Mouse (Mus musculus) MEL (cell line): Measurements from ENCODE around the gene Nmrk1. TPM values are rescaled to one million over a fixed set of nuclear protein-coding genes. Genes with fewer than 3 reads are reported as not detected.

Experiments
- DNase-seq: peaks from one replicate; pipeline ENCODE4 v3.0.0; 2011; ENCODE audit warnings: low read depth, low spot score
- H3K27ac ChIP-seq: 2 replicates; pipeline ENCODE4 v1.5.1; 2012; ENCODE audit warnings: low read depth, mild to moderate bottlenecking, control low read depth, low read length, moderate library complexity; ENCODE audit not compliant: control insufficient read depth
- H3K27me3 ChIP-seq, 2 experiments: fragments of 150-350 bp in 1 of 2; sonication (generic) in 1 of 2; 2 replicates each; pipeline ENCODE4 v1.6.1; 2012; ENCODE audit warnings: low read length in 2 of 2, mild to moderate bottlenecking in 2 of 2, improper control_type of control experiment in 1 of 2, moderate library complexity in 1 of 2; ENCODE audit not compliant: insufficient read depth in 2 of 2, control insufficient read depth in 1 of 2
- H3K36me3 ChIP-seq, 2 experiments: 2 replicates each; pipeline ENCODE4 v1.6.1; 2012 to 2014; ENCODE audit warnings: low read length in 2 of 2, improper control_type of control experiment in 1 of 2, inconsistent platforms in 1 of 2, mild to moderate bottlenecking in 1 of 2; ENCODE audit not compliant: insufficient read depth in 2 of 2, control insufficient read depth in 1 of 2
- H3K4me1 ChIP-seq, 2 experiments: fragments of 150-350 bp in 1 of 2; sonication (generic) in 1 of 2; 2 replicates each; pipeline ENCODE4 v1.6.1; 2012; ENCODE audit warnings: low read length in 2 of 2, improper control_type of control experiment in 1 of 2, mild to moderate bottlenecking in 1 of 2; ENCODE audit not compliant: insufficient read depth in 2 of 2, control insufficient read depth in 1 of 2
- H3K4me3 ChIP-seq, 2 experiments: fragments of 150-350 bp in 1 of 2; sonication (generic) in 1 of 2; 2 replicates each; pipeline ENCODE4 v1.5.1; 2012; ENCODE audit warnings: low read depth in 2 of 2, low read length in 2 of 2, mild to moderate bottlenecking in 2 of 2, moderate library complexity in 2 of 2, control low read depth in 1 of 2, improper control_type of control experiment in 1 of 2; ENCODE audit not compliant: control insufficient read depth in 1 of 2, insufficient read depth in 1 of 2
- H3K79me2 ChIP-seq: 2 replicates; pipeline ENCODE4 v1.6.1; 2012; ENCODE audit warnings: mild to moderate bottlenecking, low read length, moderate library complexity; ENCODE audit not compliant: control insufficient read depth, poor library complexity, insufficient read depth
- H3K9ac ChIP-seq: 2 replicates; pipeline ENCODE4 v1.6.1; 2012; ENCODE audit warnings: low read depth, mild to moderate bottlenecking, control low read depth, low read length, moderate library complexity; ENCODE audit not compliant: control insufficient read depth, poor library complexity, severe bottlenecking
- H3K9me3 ChIP-seq: fragments of 150-350 bp; sonication (generic); replicated peaks from 2 replicates; pipeline ENCODE4 v1.6.1; 2012; ENCODE audit warnings: mild to moderate bottlenecking, low read length, improper control_type of control experiment, moderate library complexity; ENCODE audit not compliant: insufficient read depth
- BHLHE40 ChIP-seq: IDR thresholded peaks from 2 replicates; pipeline ENCODE4 v1.6.1; 2012; ENCODE audit warnings: low read depth, mild to moderate bottlenecking, inconsistent platforms, low read length, improper control_type of control experiment, borderline replicate concordance
- CHD1 ChIP-seq: IDR thresholded peaks from 2 replicates; pipeline ENCODE4 v1.6.1; 2012; ENCODE audit warnings: low read depth, mild to moderate bottlenecking, inconsistent platforms, low read length, improper control_type of control experiment
- GABPA ChIP-seq: IDR thresholded peaks from 2 replicates; pipeline ENCODE4 v1.6.1; 2012; ENCODE audit warnings: low read depth, mild to moderate bottlenecking, inconsistent platforms, low read length, improper control_type of control experiment, moderate library complexity
- GATA1 ChIP-seq: IDR thresholded peaks from 2 replicates; pipeline ENCODE4 v1.6.1; 2011; ENCODE audit warnings: low read depth, low read length, improper control_type of control experiment
- HCFC1 ChIP-seq: IDR thresholded peaks from 2 replicates; pipeline ENCODE4 v1.6.1; 2012; ENCODE audit warnings: low read depth, mild to moderate bottlenecking, inconsistent platforms, low read length, improper control_type of control experiment, moderate library complexity
- KAT2A ChIP-seq: conservative IDR thresholded peaks from 2 replicates; pipeline ENCODE4 v1.6.1; 2012; ENCODE audit warnings: low read depth, low read length, improper control_type of control experiment, inconsistent platforms
- MAFK ChIP-seq: IDR thresholded peaks from 2 replicates; pipeline ENCODE4 v1.6.1; 2011; ENCODE audit warnings: low read depth, mild to moderate bottlenecking, low read length, improper control_type of control experiment, borderline replicate concordance
- NELFE ChIP-seq: IDR thresholded peaks from 2 replicates; pipeline ENCODE4 v1.6.1; 2011; ENCODE audit warnings: low read depth, low read length, improper control_type of control experiment
- POLR2AphosphoS5 ChIP-seq: IDR thresholded peaks from 2 replicates; pipeline ENCODE4 v1.6.1; 2012; ENCODE audit warnings: low read depth, borderline replicate concordance, mild to moderate bottlenecking, inconsistent platforms, low read length, moderate library complexity, mixed read lengths
- SIN3A ChIP-seq: IDR thresholded peaks from 2 replicates; pipeline ENCODE4 v1.6.1; 2012; ENCODE audit warnings: low read length, improper control_type of control experiment, inconsistent platforms
- TBP ChIP-seq: IDR thresholded peaks from 2 replicates; pipeline ENCODE4 v1.8.0; 2011; ENCODE audit warnings: low read depth, low read length, improper control_type of control experiment
- UBTF ChIP-seq: IDR thresholded peaks from 2 replicates; pipeline ENCODE4 v1.6.1; 2012; ENCODE audit warnings: low read depth, mild to moderate bottlenecking, inconsistent platforms, low read length, improper control_type of control experiment, moderate library complexity, borderline replicate concordance; ENCODE audit not compliant: insufficient read depth
- USF1 ChIP-seq: IDR thresholded peaks from 2 replicates; pipeline ENCODE4 v1.6.1; 2014; ENCODE audit warnings: low read depth, mild to moderate bottlenecking, inconsistent platforms, low read length, improper control_type of control experiment, moderate library complexity
- ZC3H11A ChIP-seq: IDR thresholded peaks from 2 replicates; pipeline ENCODE4 v1.6.1; 2012; ENCODE audit warnings: low read depth, mild to moderate bottlenecking, inconsistent platforms, low read length, improper control_type of control experiment
- polyA plus RNA-seq, 2 experiments: library from polyadenylated mRNA; stranded (reverse) in 1 of 2; unstranded in 1 of 2; fragments of >175 nt in 1 of 2; fragments of >200 nt in 1 of 2; gene quantifications; 2 replicates each; pipeline versions ENCODE4 v1.2.1 to v1.2.4; 2012; ENCODE audit warnings: low replicate concordance in 2 of 2, low read depth in 1 of 2; ENCODE audit not compliant: insufficient read length in 2 of 2, insufficient read depth in 1 of 2, missing spikeins in 1 of 2
- total RNA-seq: library from RNA; depleted of rRNA; stranded (reverse); fragments of 300-350 nt; gene quantifications from 2 replicates; pipeline ENCODE4 v1.2.3, GENCODE M21; 2012

Nmrk1 gene
- total and polyA plus RNA-seq, 3 experiments: 18.5 to 22.5 TPM; not detected in 1

DNA sequence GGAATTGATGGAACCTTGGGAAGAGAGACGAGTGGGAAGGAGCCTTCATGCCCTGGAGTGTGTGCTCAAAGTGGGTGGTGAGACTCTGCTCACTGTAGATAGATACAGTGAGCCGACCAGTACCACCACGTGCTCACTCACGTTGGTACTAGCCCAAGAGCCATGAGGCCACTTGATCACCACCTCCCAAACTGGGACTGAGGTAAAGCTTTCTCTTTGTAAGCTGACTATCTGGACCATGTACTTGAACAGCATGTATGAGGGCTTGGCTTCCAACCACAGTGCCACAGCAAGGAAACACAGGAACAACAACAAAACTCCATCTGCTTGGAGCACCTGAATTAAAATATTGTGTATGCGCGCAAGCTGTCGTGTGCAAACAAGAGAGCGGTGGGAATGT lies 42.5 kb upstream of the Nmrk1 start:
- Histone ChIP-seq H3K27ac (no peak overlapping the region), H3K4me3 (no peak overlapping the region), H3K9me3 (no peaks in the 10 kb centered on the region), H3K9ac (no peak overlapping the region), H3K4me1 (no peaks in the 10 kb centered on the region), H3K27me3 (no peaks in the 10 kb centered on the region), H3K79me2 (no peaks in the 10 kb centered on the region), H3K36me3 (peaks cover 0 to 5% of the 10 kb centered on the region in 2 experiments; a peak in 2 of 4 replicates)
- no peak for DNase-seq
- TF ChIP-seq KAT2A (no peak), CHD1 (no peak), NELFE (no peak), MAFK (no peak), BHLHE40 (no peak), GATA1 (no peak), POLR2AphosphoS5 (no peak), USF1 (no peak)

DNA sequence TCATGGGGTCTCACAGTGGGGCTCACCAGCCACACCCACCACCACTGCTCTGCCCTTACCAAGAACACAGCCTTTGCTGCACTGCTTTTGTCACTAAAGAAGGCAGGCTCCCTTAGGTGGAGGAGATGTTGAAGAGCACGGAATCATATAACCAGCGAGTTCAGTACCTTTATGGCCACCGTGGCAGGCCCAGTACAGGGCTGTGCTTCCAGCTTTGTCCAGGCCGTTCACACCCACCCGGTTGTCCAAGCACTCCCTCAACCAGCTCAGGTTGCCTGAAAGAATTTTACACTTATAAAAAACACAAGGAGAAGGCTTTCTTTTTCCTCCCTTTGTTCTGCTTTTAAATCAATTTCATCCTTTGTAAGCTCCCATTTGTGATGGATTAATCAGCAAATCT lies 41.5 kb upstream of the Nmrk1 start:
- H3K27ac ChIP-seq: no peak overlapping the region
- H3K79me2 ChIP-seq: no peaks in the 10 kb centered on the region
- peaks cover 2 to 5% of the 10 kb centered on the region in 2 experiments; a peak in 2 of 4 replicates for H3K36me3 ChIP-seq
- no peak overlapping the region for H3K4me3 ChIP-seq
- H3K9me3 ChIP-seq: no peaks in the 10 kb centered on the region
- H3K9ac ChIP-seq: no peak overlapping the region
- H3K4me1 ChIP-seq: peaks cover 0 to 1% of the 10 kb centered on the region in 2 experiments; a peak in 1 of 4 replicates
- no peak for DNase-seq
- TF ChIP-seq POLR2AphosphoS5 (no peak), GABPA (no peak)
- H3K27me3 ChIP-seq: no peaks in the 10 kb centered on the region

DNA sequence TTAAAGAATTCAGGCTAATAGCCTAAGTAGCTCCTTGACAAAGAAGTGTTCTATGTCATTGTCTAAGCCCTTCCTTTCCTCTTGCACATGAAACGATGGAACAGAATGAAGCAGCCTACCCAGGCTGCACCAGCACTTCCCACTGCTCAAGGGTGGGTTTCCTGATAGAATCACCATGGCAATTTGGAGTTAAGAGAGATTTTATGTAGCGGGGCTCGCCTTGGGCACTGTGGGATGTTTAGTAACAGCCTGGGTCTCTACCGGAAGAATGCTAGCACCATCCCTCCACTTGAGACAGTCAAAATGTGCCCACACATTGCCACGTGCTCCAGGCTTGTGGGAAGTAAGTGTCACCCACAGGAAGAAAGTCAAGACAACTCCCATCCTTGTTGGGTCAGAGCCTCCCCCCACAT lies 40.8 kb upstream of the Nmrk1 start:
- H3K27me3 ChIP-seq: no peaks in the 10 kb centered on the region
- H3K9ac ChIP-seq: no peak overlapping the region
- TF ChIP-seq TBP (no peak), UBTF (no peak), ZC3H11A (no peak), USF1 (no peak), POLR2AphosphoS5 (no peak), SIN3A (no peak), HCFC1 (no peak)
- H3K79me2 ChIP-seq: no peaks in the 10 kb centered on the region
- H3K27ac ChIP-seq: no peak overlapping the region
- H3K4me1 ChIP-seq: peaks cover 0 to 6% of the 10 kb centered on the region in 2 experiments; a peak in 1 of 4 replicates
- no peaks in the 10 kb centered on the region for H3K9me3 ChIP-seq
- no peak overlapping the region for H3K4me3 ChIP-seq
- H3K36me3 ChIP-seq: peaks cover 2 to 7% of the 10 kb centered on the region in 2 experiments; a peak in 2 of 4 replicates
- no peak for DNase-seq
